Mouse (Mus musculus) small intestine, adult 2 months (tissue): Measurements from ENCODE around the gene Plekhm3. TPM values are rescaled to one million over a fixed set of nuclear protein-coding genes. Genes with fewer than 3 reads are reported as not detected.

Experiments
- H3K27ac ChIP-seq: fragments of 200-500 bp; 2 replicates; pipeline ENCODE4 v1.5.1; 2012; ENCODE audit warnings: low read depth, low read length, control low read depth, inconsistent platforms; ENCODE audit not compliant: insufficient read depth
- H3K27me3 ChIP-seq: fragments of 200-500 bp; 2 replicates; pipeline ENCODE4 v1.6.1; 2012; ENCODE audit warnings: mild to moderate bottlenecking, moderate library complexity, low read length, inconsistent platforms; ENCODE audit not compliant: control insufficient read depth, insufficient read depth
- H3K36me3 ChIP-seq: fragments of 200-500 bp; 2 replicates; pipeline ENCODE4 v1.6.1; 2012; ENCODE audit warnings: mild to moderate bottlenecking, low read length, control low read depth, inconsistent platforms; ENCODE audit not compliant: control insufficient read depth, insufficient read depth
- H3K4me1 ChIP-seq: fragments of 200-500 bp; 2 replicates; pipeline ENCODE4 v1.6.1; 2012; ENCODE audit warnings: low read length, inconsistent platforms, mixed read lengths; ENCODE audit not compliant: control insufficient read depth, insufficient read depth, insufficient read length
- H3K4me3 ChIP-seq: fragments of 200-500 bp; 2 replicates; pipeline ENCODE4 v1.5.1; 2012; ENCODE audit warnings: low read depth, mild to moderate bottlenecking, control low read depth, inconsistent platforms, low read length, moderate library complexity
- CTCF ChIP-seq: fragments of 200-500 bp; IDR thresholded peaks from 2 replicates; pipeline ENCODE4 v1.5.1; 2012; ENCODE audit warnings: low read depth, mild to moderate bottlenecking, control low read depth, inconsistent platforms, low read length, moderate library complexity, mixed read lengths; ENCODE audit not compliant: insufficient replicate concordance, insufficient read length; ENCODE audit errors: extremely low read depth
- POLR2A ChIP-seq: fragments of 200-500 bp; IDR thresholded peaks from 2 replicates; pipeline ENCODE4 v1.6.1; 2012; ENCODE audit warnings: low read depth, mild to moderate bottlenecking, control low read depth, inconsistent platforms, low read length, moderate library complexity
- WGBS: fragments of 180-500 bp; shearing (Covaris S2); methylation state at CpG from one replicate; pipeline ENCODE4 v1.1.7; 2018; 5-methylcytosine and 5-hydroxymethylcytosine counted together
- polyA plus RNA-seq: library from polyadenylated mRNA; depleted of rRNA; stranded (reverse); fragments of >200 nt; gene quantifications from 2 replicates; pipeline ENCODE4 v1.2.3, GENCODE M21; 2012

Gene Plekhm3
- polyA plus RNA-seq, 1 experiment, result 4.0 TPM

- TF ChIP-seq POLR2A, result no peak
- TF ChIP-seq CTCF, result no peak
- Histone ChIP-seq H3K36me3 (peaks cover 3% of the 10 kb centered on the region), H3K4me1 (0 out of 2 replicates have a peak, but pooled peaks cover 2% of the 10 kb centered on the region), H3K27ac (no peak overlapping the region), H3K4me3 (no peak overlapping the region), H3K27me3 (no peaks in the 10 kb centered on the region)
- 76% methylated on average over 12 of the region's 12 CpGs for WGBS
These were observed 77.8 kb downstream of the Plekhm3 start for GRCm38 (mm10) chr1:64878795-64879240.

- TF ChIP-seq POLR2A (no peak), CTCF (no peak)
- Histone ChIP-seq H3K4me1 (0 out of 2 replicates have a peak, but pooled peaks cover 2% of the 10 kb centered on the region), H3K27ac (no peak overlapping the region), H3K36me3 (peaks cover 1% of the 10 kb centered on the region; the same call in 1 of the 2 replicates), H3K27me3 (no peaks in the 10 kb centered on the region), H3K4me3 (no peak overlapping the region)
- 62% methylated on average over 3 of the region's 3 CpGs for WGBS
These were observed 80.3 kb downstream of the Plekhm3 start for GRCm38 (mm10) chr1:64876276-64876675.

DNA sequence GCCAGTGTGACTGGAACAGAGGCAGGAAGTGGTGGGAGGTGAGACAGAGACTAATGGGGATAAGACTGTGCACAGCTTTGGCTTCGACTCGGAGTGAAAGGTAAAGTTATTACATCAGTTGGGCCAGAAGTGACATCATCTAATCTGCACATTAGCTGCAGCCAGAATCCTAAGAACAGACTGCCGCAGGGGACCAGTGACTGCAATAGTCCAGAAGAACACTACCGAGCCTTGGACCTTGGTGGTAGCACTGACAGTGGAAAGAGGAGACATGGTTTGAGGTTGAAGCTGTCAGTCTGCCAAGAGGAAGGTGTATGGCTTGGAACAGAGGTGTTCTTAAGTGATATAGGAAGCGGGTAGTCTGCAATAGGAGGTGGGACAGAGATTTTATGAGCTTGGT lies 80.9 kb downstream of the Plekhm3 start:
- no peak overlapping the region for H3K27ac ChIP-seq
- WGBS, result 72% methylated on average over 5 of the region's 5 CpGs
- H3K27me3 ChIP-seq, result no peaks in the 10 kb centered on the region
- peaks cover 1% of the 10 kb centered on the region; the same call in 1 of the 2 replicates for H3K36me3 ChIP-seq
- 0 out of 2 replicates have a peak, but pooled peaks cover 2% of the 10 kb centered on the region for H3K4me1 ChIP-seq
- no peak overlapping the region for H3K4me3 ChIP-seq
- TF ChIP-seq CTCF, result no peak
- no peak for TF ChIP-seq POLR2A

- TF ChIP-seq POLR2A, result no peak
- WGBS, result 64% methylated on average over 1 of the region's 1 CpGs
- no peak overlapping the region for H3K27ac ChIP-seq
- H3K4me3 ChIP-seq, result no peak overlapping the region
- peaks cover 1% of the 10 kb centered on the region; the same call in 1 of the 2 replicates for H3K36me3 ChIP-seq
- 0 out of 2 replicates have a peak, but pooled peaks cover 2% of the 10 kb centered on the region for H3K4me1 ChIP-seq
- H3K27me3 ChIP-seq, result no peaks in the 10 kb centered on the region
These were observed 81.5 kb downstream of the Plekhm3 start for GRCm38 (mm10) chr1:64875156-64875555.

GRCm38 (mm10) chr1:64871956-64872355 lies 84.7 kb downstream of the Plekhm3 start:
- Histone ChIP-seq H3K36me3 (peaks cover 1% of the 10 kb centered on the region; the same call in 1 of the 2 replicates), H3K27ac (no peak overlapping the region), H3K4me3 (no peak overlapping the region), H3K27me3 (no peaks in the 10 kb centered on the region), H3K4me1 (0 out of 2 replicates have a peak, but pooled peaks cover 2% of the 10 kb centered on the region)
- TF ChIP-seq POLR2A (no peak), CTCF (no peak)
- WGBS, result 93% methylated on average over 5 of the region's 5 CpGs

DNA sequence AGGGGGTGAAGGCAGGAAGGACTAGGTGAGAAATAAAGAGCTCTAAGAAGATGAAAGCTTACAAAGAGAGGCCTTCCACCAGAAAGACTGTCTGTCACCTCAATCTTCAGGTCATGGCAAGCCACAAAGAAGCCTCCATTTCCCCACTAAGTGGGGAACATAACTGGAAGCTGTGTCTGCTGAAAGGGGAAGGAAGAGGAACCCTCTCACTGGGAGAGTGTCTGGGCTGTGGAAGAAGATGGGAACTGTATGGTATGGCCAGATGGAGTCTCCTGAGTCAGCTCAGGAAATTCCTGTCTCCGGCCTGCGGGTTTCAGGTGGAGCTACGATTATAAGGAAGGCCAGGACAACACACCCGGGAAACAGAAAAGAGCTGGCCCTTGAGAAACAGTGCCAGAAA lies 88.9 kb downstream of the Plekhm3 start:
- Histone ChIP-seq H3K4me3 (no peak overlapping the region), H3K36me3 (no peaks in the 10 kb centered on the region), H3K27me3 (no peaks in the 10 kb centered on the region), H3K27ac (no peak overlapping the region), H3K4me1 (no peaks in the 10 kb centered on the region)
- TF ChIP-seq CTCF (no peak), POLR2A (no peak)
- WGBS, result 76% methylated on average over 4 of the region's 4 CpGs

DNA sequence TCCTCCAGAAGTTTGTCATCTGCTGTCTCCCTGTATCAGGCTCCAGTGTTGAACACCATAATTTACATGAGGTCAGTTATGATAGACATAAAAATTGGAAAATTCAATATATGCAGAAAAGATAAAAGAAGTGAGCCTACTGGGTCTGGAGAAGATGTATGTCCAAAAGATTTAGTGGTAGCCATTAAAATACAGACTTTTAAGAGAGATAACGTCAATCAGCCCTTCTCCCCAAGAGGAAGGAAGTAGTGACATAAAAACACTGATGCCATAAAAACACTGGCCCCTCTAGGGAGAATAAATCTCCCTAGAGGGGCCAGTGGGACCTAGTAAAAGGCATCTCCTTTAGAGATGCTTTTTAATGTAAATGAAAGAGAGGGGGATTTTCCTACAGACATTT lies 90.5 kb downstream of the Plekhm3 start:
- no peaks in the 10 kb centered on the region for H3K4me1 ChIP-seq
- H3K27ac ChIP-seq, result no peak overlapping the region
- H3K4me3 ChIP-seq, result no peak overlapping the region
- no peaks in the 10 kb centered on the region for H3K27me3 ChIP-seq
- TF ChIP-seq CTCF (no peak), POLR2A (no peak)
- H3K36me3 ChIP-seq, result no peaks in the 10 kb centered on the region
- 56% methylated on average over 1 of the region's 1 CpGs for WGBS
